Mouse (Mus musculus) forebrain, embryonic 16.5 days (tissue): ENCODE measurements at regions not wholly inside any gene's neighbourhood (a gene's known extent, or its start where the extent isn't known, plus 50 kb on each side); places are given as distances from the start of the nearest gene placed in this dataset.

Source experiments
- ATAC-seq: fragments of 200-750 bp; cut with Nextera tagmentation; 2 replicates; pipeline ENCODE4 v1.8.0; 2017; ENCODE audit warnings: mild to moderate bottlenecking, moderate library complexity
- H3K27ac ChIP-seq: fragments of 300-500 bp; sonication (generic); 2 replicates; pipeline ENCODE4 v1.5.1; 2014; ENCODE audit warnings: low read length, control low read depth
- H3K27me3 ChIP-seq: fragments of 300-500 bp; sonication (generic); replicated peaks from 2 replicates; pipeline ENCODE4 v1.6.1; 2014; ENCODE audit warnings: low read length; ENCODE audit not compliant: control insufficient read depth, insufficient read depth
- H3K36me3 ChIP-seq: fragments of 300-500 bp; sonication (generic); 2 replicates; pipeline ENCODE4 v1.6.1; 2014; ENCODE audit not compliant: control insufficient read depth, insufficient read depth
- H3K4me1 ChIP-seq: fragments of 300-500 bp; sonication (generic); replicated peaks from 2 replicates; pipeline ENCODE4 v1.6.1; 2014; ENCODE audit warnings: low read length; ENCODE audit not compliant: control insufficient read depth, insufficient read depth
- H3K4me2 ChIP-seq: fragments of 300-500 bp; sonication (generic); 2 replicates; pipeline ENCODE4 v1.6.1; 2014; ENCODE audit warnings: mild to moderate bottlenecking, low read length, control low read depth
- H3K4me3 ChIP-seq: fragments of 300-500 bp; sonication (generic); replicated peaks from 2 replicates; pipeline ENCODE4 v1.5.1; 2014; ENCODE audit warnings: mild to moderate bottlenecking, low read length, control low read depth
- H3K9ac ChIP-seq: fragments of 300-500 bp; sonication (generic); replicated peaks from 2 replicates; pipeline ENCODE4 v1.6.1; 2014; ENCODE audit warnings: low read depth, low read length, control low read depth
- H3K9me3 ChIP-seq: fragments of 300-500 bp; sonication (generic); 2 replicates; pipeline ENCODE4 v1.6.1; 2016; ENCODE audit warnings: low read length; ENCODE audit not compliant: control insufficient read depth
- WGBS: fragments of 180-500 bp; shearing (Covaris S2); extraction: QIAGEN DNeasy Blood & Tissue Kit; methylation state at CpG from one replicate; pipeline ENCODE4 v1.1.7; 2014; 5-methylcytosine and 5-hydroxymethylcytosine counted together

DNA sequence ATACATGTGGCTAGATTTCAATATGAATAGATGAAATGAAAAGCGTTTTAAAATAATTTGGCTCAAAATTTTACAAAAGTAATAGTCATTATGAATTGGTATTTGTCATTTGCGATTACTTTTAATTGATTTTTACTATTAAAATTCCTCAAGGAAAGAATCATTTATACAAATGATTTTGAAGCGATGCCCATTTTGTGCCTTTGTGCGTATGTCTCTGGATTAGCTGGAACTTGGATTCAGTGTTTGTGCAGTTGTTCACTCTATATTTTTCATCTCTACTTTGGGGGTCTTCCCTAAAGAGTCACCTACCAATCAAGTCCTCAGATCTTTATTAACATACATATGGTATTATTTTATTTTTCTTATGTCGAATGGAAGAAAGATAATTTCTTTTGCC lies 274.3 kb downstream of the Ptprc start:
- Histone ChIP-seq H3K4me1 (peaks cover 20% of the 10 kb centered on the region), H3K27ac (peak overlapping the region; percentile 99), H3K9ac (peak overlapping the region; percentile 84), H3K36me3 (no peaks in the 10 kb centered on the region), H3K9me3 (no peaks in the 10 kb centered on the region), H3K4me2 (peak overlapping the region; percentile 49), H3K27me3 (no peaks in the 10 kb centered on the region), H3K4me3 (peak overlapping the region; percentile 93)
- WGBS: 6% methylated on average over 5 of the region's 5 CpGs
- ATAC-seq: no peak

DNA sequence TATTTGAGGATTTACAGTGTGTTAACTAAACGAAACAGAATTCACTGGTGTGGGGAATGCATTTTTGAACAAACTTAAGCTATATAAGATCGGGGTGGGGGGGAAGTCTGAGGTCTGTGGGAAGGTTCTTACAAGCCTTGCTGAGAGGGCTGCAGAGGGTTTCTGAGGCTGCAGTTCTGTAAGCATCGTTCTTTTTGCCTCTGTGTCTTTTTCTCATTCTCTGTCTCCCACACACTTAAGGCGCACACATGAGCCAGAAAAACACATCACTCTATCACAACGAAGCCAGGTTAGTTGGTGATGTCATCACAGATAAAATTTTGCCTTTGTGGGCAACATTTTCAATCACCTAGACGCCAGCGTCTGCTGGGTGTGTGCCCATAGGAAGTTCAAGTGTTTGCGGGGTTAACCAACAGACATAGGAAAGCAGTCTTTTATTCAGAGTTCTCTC lies 274.9 kb downstream of the Ptprc start:
- peak overlapping the region; percentile 49 for H3K4me2 ChIP-seq
- peak overlapping the region; percentile 99 for H3K27ac ChIP-seq
- no peaks in the 10 kb centered on the region for H3K36me3 ChIP-seq
- H3K27me3 ChIP-seq: no peaks in the 10 kb centered on the region
- no peaks in the 10 kb centered on the region for H3K9me3 ChIP-seq
- peaks cover 17% of the 10 kb centered on the region for H3K4me1 ChIP-seq
- peak; percentile 32 for ATAC-seq
- peak overlapping the region; percentile 93 for H3K4me3 ChIP-seq
- H3K9ac ChIP-seq: peak overlapping the region; percentile 84
- WGBS: 0% methylated on average over 8 of the region's 8 CpGs

DNA sequence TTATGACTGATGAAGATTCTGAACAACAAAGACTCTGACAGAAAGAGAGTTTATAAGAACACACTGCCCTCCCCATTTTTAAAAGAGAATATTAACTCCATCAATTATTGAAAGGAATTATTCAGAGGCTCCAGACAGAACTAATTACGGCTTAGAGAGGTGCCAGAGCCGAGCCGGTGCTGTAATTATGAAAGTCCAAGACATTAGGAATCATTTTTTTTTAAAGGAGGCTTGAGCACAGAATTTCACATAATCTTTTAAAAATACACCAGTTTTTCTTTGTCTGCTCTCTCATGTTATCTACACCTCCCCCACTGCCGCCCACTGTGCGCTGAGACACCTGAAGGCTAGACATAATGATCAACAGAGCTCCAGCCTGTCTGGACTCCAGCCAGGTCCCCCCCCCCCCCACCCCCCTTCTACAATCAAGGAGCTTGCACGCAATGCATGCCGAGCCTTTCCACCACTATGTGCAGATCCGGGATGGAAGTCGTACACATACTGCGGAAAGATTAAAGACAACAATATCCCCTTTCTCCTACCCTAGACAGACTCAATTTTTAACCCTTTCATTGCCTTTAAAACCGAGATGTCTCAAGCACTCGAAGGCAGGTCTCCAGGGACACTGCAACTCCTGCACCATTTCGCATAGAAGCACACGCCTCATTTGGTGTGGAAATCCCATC lies 275.4 kb downstream of the Ptprc start:
- 0% methylated on average over 14 of the region's 14 CpGs for WGBS
- ATAC-seq: peak; percentile 83

DNA sequence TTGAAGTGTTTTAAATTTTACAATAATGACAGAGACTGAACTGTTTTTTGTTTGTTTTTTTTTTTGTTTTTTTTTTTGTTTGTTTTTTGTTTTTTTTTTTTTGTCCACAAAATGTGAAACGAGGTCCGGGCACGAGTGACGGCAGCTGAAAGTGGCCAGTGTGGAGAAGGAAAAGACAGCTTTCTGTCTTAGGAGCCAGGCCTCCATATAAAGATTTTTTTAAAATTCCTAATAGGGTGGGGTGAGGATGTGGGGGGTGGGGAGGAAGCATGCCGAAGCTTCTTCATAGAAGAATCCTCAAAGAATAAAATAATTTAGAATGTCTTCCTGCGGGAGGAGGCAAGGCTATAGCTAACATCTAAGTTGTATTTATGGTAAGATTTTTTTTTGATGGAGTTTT lies 276.2 kb downstream of the Ptprc start:
- Histone ChIP-seq H3K27me3 (no peaks in the 10 kb centered on the region), H3K36me3 (no peaks in the 10 kb centered on the region), H3K27ac (peak overlapping the region; percentile 98), H3K9me3 (no peaks in the 10 kb centered on the region), H3K4me1 (peaks cover 11% of the 10 kb centered on the region), H3K4me2 (peak overlapping the region; percentile 73), H3K4me3 (peak overlapping the region; percentile 93), H3K9ac (peak overlapping the region; percentile 88)
- no peak for ATAC-seq
- WGBS: 1% methylated on average over 6 of the region's 6 CpGs

More for the DNA sequence above, 275.4 kb downstream of the Ptprc start:
- H3K4me3 ChIP-seq: peak overlapping the region; percentile 93
- no peaks in the 10 kb centered on the region for H3K9me3 ChIP-seq
- peaks cover 11% of the 10 kb centered on the region for H3K4me1 ChIP-seq
- no peaks in the 10 kb centered on the region for H3K36me3 ChIP-seq
- peak overlapping the region; percentile 99 for H3K27ac ChIP-seq
- peak overlapping the region; percentile 49 for H3K4me2 ChIP-seq
- no peaks in the 10 kb centered on the region for H3K27me3 ChIP-seq
- peak overlapping the region; percentile 84 for H3K9ac ChIP-seq

DNA sequence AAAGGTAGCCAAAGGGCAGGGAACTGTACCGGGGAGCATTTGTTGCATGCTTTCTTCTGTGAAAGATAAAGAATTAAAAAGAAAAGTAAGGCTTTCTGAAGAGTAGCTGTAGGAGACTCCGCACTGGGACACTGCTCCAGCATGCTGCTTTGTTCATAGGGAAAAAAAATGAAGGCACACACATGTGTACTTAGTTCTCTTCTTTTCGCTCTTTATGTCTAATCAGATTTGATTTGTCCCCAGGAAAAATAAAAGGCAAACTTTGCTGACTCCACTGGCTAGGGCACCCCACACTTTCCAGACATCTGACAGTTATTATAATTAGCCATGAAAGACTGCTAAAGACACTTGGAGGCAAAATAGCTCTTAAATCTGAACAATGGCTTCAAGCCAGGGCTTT lies 276.6 kb downstream of the Ptprc start:
- peak overlapping the region; percentile 93 for H3K4me3 ChIP-seq
- no peaks in the 10 kb centered on the region for H3K27me3 ChIP-seq
- H3K4me1 ChIP-seq: peaks cover 8% of the 10 kb centered on the region
- H3K36me3 ChIP-seq: no peaks in the 10 kb centered on the region
- H3K9me3 ChIP-seq: no peaks in the 10 kb centered on the region
- 0% methylated on average over 3 of the region's 3 CpGs for WGBS
- peak overlapping the region; percentile 98 for H3K27ac ChIP-seq
- ATAC-seq: peak; percentile 29
- peak overlapping the region; percentile 88 for H3K9ac ChIP-seq
- peak overlapping the region; percentile 73 for H3K4me2 ChIP-seq

DNA sequence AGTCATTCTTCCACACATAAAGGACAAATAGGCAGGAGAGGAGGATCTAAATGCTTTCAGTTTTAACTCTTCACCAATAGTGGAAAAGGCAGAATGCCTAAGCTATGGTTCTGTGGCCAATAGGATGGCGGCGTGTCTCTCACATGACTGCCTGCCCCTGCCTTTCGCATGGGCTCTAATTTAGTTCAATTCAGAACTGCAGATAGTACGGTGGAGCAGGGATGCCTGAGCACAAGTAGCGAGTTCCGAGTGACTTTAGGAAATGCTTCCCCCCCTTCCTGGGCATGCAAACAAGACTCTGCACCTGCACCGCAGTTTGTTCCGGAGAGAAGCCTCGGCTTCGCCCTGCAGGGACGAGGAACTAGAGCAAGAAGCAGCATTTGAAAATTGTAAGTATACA lies 277.1 kb downstream of the Ptprc start:
- no peaks in the 10 kb centered on the region for H3K9me3 ChIP-seq

DNA sequence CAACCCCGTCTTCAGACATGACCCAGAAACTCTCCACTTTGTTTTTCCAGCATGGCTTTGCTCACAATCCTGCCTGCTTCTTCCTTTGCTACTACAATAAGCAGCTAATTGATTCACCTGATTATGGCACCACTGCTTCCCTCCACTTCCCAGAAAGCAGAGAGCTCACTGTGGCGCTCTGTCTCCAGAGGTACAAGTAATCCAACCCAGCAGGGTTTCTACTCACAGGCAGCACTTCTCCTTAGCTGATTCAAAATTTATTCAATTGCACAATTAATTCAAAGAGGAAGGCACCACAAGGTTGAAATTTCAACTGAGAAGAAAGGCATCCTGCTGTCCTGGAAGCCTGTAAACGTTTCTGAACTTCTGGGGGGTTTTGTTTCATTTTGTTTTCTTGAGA lies 293.9 kb downstream of the Ptprc start:
- H3K36me3 ChIP-seq: no peaks in the 10 kb centered on the region
- H3K9ac ChIP-seq: no peak overlapping the region
- no peak overlapping the region for H3K27ac ChIP-seq
- WGBS: 10% methylated on average over 3 of the region's 3 CpGs
- H3K4me1 ChIP-seq: no peaks in the 10 kb centered on the region
- H3K4me3 ChIP-seq: no peak overlapping the region
- no peak overlapping the region for H3K4me2 ChIP-seq
- no peaks in the 10 kb centered on the region for H3K27me3 ChIP-seq
- no peak for ATAC-seq
- H3K9me3 ChIP-seq: no peaks in the 10 kb centered on the region

More for the DNA sequence above, 277.1 kb downstream of the Ptprc start:
- no peaks in the 10 kb centered on the region for H3K27me3 ChIP-seq
- H3K27ac ChIP-seq: peak overlapping the region; percentile 98
- H3K36me3 ChIP-seq: no peaks in the 10 kb centered on the region
- peak overlapping the region; percentile 93 for H3K4me3 ChIP-seq
- ATAC-seq: peak; percentile 96
- peak overlapping the region; percentile 88 for H3K9ac ChIP-seq
- H3K4me2 ChIP-seq: peak overlapping the region; percentile 73
- WGBS: 0% methylated on average over 11 of the region's 11 CpGs
- H3K4me1 ChIP-seq: peaks cover 8% of the 10 kb centered on the region

DNA sequence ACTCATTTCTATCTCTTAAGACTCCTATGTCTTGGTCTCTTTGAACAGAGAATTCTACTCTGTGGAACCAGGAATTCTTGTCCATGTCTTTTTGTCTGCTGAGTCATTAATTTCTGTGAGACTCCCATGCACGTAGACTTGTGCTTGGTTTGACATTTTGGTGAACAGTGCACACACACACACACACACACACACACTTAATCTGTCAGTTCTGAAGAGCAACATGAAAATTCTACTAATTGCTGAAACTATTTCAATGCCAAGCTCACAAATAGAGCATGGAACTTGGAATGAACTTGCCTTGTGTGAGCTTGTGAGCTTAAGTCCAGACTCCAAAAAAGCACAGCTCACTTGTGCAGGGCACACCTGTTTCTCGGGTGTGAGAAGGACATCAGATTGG lies 301.1 kb downstream of the Ptprc start:
- no peaks in the 10 kb centered on the region for H3K4me1 ChIP-seq
- H3K4me3 ChIP-seq: no peak overlapping the region
- WGBS: 50% methylated on average over 2 of the region's 2 CpGs
- H3K36me3 ChIP-seq: no peaks in the 10 kb centered on the region
- H3K9me3 ChIP-seq: no peaks in the 10 kb centered on the region
- no peak overlapping the region for H3K4me2 ChIP-seq
- no peak for ATAC-seq
- H3K27ac ChIP-seq: no peak overlapping the region
- no peaks in the 10 kb centered on the region for H3K27me3 ChIP-seq
- H3K9ac ChIP-seq: no peak overlapping the region

DNA sequence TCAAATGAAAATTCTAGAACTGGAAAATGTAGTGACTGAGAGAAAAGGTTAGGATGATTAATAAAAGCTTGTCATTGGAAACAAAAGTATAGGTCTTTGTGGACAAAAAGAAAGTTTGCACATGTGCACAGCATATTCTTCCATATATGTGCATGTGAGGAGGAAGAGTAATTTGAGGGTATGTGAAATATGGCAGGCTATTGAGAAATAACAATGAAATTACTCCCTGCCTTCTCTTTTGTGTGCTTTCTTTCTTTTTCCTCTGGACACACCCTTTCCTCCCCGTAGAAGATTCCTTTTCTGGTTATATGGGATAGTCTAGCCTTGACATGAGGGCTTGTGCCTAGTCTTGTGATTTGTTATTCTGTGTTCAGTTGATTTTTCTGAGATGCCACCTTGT lies 301.9 kb downstream of the Ptprc start:
- Histone ChIP-seq H3K4me1 (no peaks in the 10 kb centered on the region), H3K36me3 (no peaks in the 10 kb centered on the region), H3K4me3 (no peak overlapping the region), H3K4me2 (no peak overlapping the region), H3K27me3 (no peaks in the 10 kb centered on the region), H3K9me3 (no peaks in the 10 kb centered on the region), H3K27ac (no peak overlapping the region), H3K9ac (no peak overlapping the region)
- WGBS: 62% methylated on average over 1 of the region's 1 CpGs
- ATAC-seq: no peak
